Mouse (Mus musculus) embryo, embryonic 11 days (tissue): ENCODE measurements around the gene Mpp1.

ENCODE experiments used
- DNase-seq: peaks from one replicate; pipeline ENCODE4 v3.0.0-alpha.2; 2015

The Mpp1 gene

GRCm38 (mm10) chrX:75083982-75084773 is 46.6 kb downstream of the Mpp1 start:
- peak; percentile 25 for DNase-seq

GRCm38 (mm10) chrX:75082351-75082750 is 48.5 kb downstream of the Mpp1 start:
- no peak for DNase-seq
